Mouse (Mus musculus) neural tube, embryonic 11.5 days (tissue): ENCODE data around the gene Tnf. TPM values are rescaled to one million over a fixed set of nuclear protein-coding genes. Genes with fewer than 3 reads are reported as not detected.

Source experiments
- ATAC-seq: fragments of 200-750 bp; cut with Nextera tagmentation; 2 replicates; pipeline ENCODE4 v1.8.0; 2017; ENCODE audit warnings: moderate number of reproducible peaks, mild to moderate bottlenecking, moderate TSS enrichment, moderate library complexity; ENCODE audit not compliant: insufficient read depth, low FRiP score, low TSS enrichment
- DNase-seq: peaks from one replicate; pipeline ENCODE4 v3.0.0-alpha.2; 2015; ENCODE audit warnings: low spot score
- H3K27ac ChIP-seq: fragments of 300-500 bp; sonication (generic); 2 replicates; pipeline ENCODE4 v1.5.1; 2014; ENCODE audit warnings: low read depth, mild to moderate bottlenecking, low read length
- H3K27me3 ChIP-seq: fragments of 300-500 bp; sonication (generic); 2 replicates; pipeline ENCODE4 v1.6.1; 2014; ENCODE audit warnings: mild to moderate bottlenecking, low read length, mixed read lengths; ENCODE audit not compliant: control insufficient read depth, insufficient read depth
- H3K36me3 ChIP-seq: fragments of 300-500 bp; sonication (generic); 2 replicates; pipeline ENCODE4 v1.6.1; 2014; ENCODE audit warnings: mild to moderate bottlenecking, low read length, moderate library complexity, mixed read lengths; ENCODE audit not compliant: control insufficient read depth, insufficient read depth
- H3K4me1 ChIP-seq: fragments of 300-500 bp; sonication (generic); 2 replicates; pipeline ENCODE4 v1.6.1; 2014; ENCODE audit warnings: low read length, mixed read lengths; ENCODE audit not compliant: control insufficient read depth, insufficient read depth
- H3K4me2 ChIP-seq: fragments of 300-500 bp; sonication (generic); 2 replicates; pipeline ENCODE4 v1.6.1; 2014; ENCODE audit warnings: low read depth, mild to moderate bottlenecking, moderate library complexity
- H3K4me3 ChIP-seq: fragments of 300-500 bp; sonication (generic); 2 replicates; pipeline ENCODE4 v1.5.1; 2014; ENCODE audit warnings: low read depth, low read length
- H3K9ac ChIP-seq: fragments of 300-500 bp; sonication (generic); 2 replicates; pipeline ENCODE4 v1.6.1; 2014; ENCODE audit warnings: mild to moderate bottlenecking, low read length
- H3K9me3 ChIP-seq: fragments of 300-500 bp; sonication (generic); 2 replicates; pipeline ENCODE4 v1.6.1; 2016; ENCODE audit warnings: low read length; ENCODE audit not compliant: control insufficient read depth
- WGBS: fragments of 180-500 bp; shearing (Covaris S2); extraction: QIAGEN DNeasy Blood & Tissue Kit; methylation state at CpG from one replicate; pipeline ENCODE4 v1.1.7; 2014; 5-methylcytosine and 5-hydroxymethylcytosine counted together
- polyA plus RNA-seq: library from polyadenylated mRNA; unstranded; fragments of >200 nt; fragmentation: Nextera tagmentation; extraction: Ambion mirVana; gene quantifications from 2 replicates; pipeline ENCODE4 v1.2.1, GENCODE M21; 2014

The Tnf gene
- polyA plus RNA-seq, 1 experiment from 2014 or later = 0.16 TPM

DNA sequence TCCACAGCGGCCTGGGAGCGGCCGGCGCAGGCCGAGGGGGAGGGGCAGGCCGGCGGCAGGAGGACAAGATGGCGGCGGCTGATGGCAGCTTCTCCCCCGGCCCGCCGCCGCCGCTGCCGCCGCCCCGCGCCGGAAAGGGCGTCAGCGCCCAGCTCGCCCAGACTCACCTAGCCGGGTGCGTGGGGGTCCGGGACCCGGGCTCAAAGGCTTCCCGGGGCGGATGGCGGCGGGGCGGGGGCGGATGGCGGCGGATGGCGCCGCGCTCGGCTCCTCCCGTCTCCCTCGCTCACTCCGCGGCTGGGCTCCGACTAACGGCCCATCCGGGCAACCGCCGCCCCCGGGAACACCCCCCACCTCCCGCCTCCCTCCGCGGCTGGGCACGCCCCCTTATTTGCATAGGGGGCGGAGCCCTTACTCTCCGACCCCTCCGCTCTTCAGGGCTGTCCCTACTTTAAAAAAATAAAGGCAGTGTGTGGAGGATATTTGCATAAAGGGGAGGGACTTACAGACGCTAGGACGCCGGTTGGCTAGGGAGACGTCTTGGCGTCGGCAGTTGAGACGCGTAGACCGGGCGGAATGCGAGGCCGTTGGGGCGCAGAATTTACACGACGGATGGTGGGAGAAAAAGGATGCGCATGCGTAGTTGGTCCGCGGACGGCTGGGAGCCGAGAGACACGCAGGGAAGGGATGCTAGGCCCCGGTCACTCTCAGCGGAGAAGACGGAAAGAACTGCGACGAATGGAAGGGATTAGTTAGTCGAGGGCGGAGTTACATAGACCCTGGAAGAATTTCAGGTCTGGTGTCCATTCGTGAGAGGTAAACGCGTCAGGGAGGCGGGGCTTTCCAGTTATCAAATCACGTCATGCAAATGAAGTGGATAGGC lies 37.0 kb downstream of the Tnf start, which contains the start of gene Prrc2a:
Gene Prrc2a, minus strand, starts transcription at position 330 of the 883 bp plus-strand sequence.
- H3K9ac ChIP-seq = peak within 1 kb of the TSS; percentile 99
- no peaks in the 10 kb centered on the region for H3K27me3 ChIP-seq
- peak within 1 kb of the TSS; percentile 93 for H3K27ac ChIP-seq
- DNase-seq (peak; percentile 98), ATAC-seq (peak; percentile 94)
- under 1% methylated on average over 67 of the region's 89 CpGs for WGBS
- peak within 1 kb of the TSS; percentile 86 for H3K4me3 ChIP-seq
- H3K9me3 ChIP-seq = no peaks in the 10 kb centered on the region
- peaks cover 16% of the 10 kb centered on the region for H3K4me1 ChIP-seq
- peak within 1 kb of the TSS; percentile 79 for H3K4me2 ChIP-seq
- H3K36me3 ChIP-seq = peaks cover 19% of the 10 kb centered on the region

DNA sequence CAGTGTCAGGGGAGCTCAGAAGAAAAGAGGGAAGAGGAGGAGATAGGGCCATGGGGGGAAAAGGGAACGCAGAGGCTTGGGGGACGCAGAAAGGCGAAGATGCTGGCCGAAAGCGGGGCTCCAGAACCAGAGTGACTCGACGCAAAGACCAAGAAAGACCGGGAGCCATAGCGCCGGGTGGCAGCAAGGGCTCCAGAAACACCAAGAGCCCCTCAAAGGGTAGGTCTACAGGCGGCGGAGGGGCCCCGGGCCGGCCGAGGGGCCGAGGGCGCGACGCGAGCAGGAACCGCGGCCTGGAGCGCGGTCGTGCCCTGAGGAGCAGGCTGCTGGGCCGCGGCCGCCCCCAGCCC lies 37.6 kb downstream of the Tnf start:
- H3K4me2 ChIP-seq = peak overlapping the region; percentile 79
- H3K4me3 ChIP-seq = peak overlapping the region; percentile 86
- no peaks in the 10 kb centered on the region for H3K9me3 ChIP-seq
- peak overlapping the region; percentile 99 for H3K9ac ChIP-seq
- H3K36me3 ChIP-seq = peaks cover 25% of the 10 kb centered on the region
- H3K27ac ChIP-seq = peak overlapping the region; percentile 92
- DNase-seq = no peak
- 0% methylated on average over 15 of the region's 28 CpGs for WGBS
- no peaks in the 10 kb centered on the region for H3K27me3 ChIP-seq
- H3K4me1 ChIP-seq = peaks cover 16% of the 10 kb centered on the region
- no peak for ATAC-seq

DNA sequence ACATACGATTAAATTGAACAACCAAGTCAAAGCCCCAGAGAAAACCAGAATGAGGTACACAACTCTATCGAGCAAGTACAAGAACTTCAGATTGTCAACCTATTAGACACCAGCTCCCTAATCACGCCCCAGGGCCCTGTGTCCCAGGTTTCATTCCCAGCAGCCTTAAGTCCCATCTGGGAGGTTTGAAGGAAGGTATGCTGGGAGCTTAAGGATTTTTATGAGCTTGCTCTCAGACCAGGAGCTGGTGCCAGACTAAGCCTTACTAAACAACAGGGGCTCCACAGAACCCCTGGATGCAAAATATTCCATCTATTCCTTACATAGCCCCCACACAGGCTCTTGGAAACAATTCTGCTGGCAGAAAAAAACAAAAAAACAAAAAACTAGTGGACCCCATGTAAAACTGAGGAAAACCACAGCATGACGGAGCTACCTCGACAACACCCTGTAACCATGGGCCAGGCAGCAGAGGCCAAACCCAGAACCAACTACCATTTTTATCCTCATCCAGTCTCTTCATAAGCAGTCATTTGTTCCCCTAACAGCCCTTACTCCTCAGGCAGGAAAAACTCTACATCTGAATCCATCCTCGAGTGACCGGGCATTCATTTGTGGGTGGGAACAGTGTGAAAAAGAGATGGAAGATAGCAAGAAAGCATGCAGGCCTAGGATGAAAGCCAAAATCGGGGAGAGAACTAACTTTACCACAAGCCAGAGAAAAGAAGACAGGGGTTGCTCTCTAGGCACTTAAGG lies 38.3 kb downstream of the Tnf start:
- no peaks in the 10 kb centered on the region for H3K27me3 ChIP-seq
- H3K27ac ChIP-seq = peak overlapping the region; percentile 92; the same call in 1 of the 2 replicates
- H3K4me1 ChIP-seq = peaks cover 16% of the 10 kb centered on the region
- DNase-seq (no peak), ATAC-seq (no peak)
- peaks cover 32% of the 10 kb centered on the region for H3K36me3 ChIP-seq
- H3K4me3 ChIP-seq = peak overlapping the region; percentile 86
- H3K9ac ChIP-seq = peak overlapping the region; percentile 99
- WGBS = 21% methylated on average over 8 of the region's 8 CpGs
- no peaks in the 10 kb centered on the region for H3K9me3 ChIP-seq
- peak overlapping the region; percentile 79 for H3K4me2 ChIP-seq

DNA sequence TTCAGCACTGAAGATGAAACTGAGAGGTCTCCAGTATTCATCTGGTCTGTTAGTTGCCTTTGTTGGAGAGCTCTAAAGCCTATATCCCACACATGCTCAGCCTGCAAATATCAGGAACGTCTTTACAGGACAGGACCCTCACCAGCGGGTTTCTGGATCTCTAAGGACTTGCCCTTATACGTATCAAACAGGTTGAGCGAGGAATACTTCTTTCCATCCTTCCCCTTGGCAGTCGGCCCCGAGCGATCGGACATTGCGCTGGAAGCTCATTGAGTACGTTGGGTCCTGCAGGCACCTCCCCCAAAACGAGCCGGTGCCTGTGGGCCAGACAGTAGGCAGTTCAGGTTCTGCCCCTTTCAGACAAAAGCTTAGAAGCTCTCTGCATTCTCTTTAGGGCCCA lies 39.1 kb downstream of the Tnf start:
- Histone ChIP-seq H3K27ac (no peak overlapping the region), H3K9me3 (no peaks in the 10 kb centered on the region), H3K4me2 (peak overlapping the region; percentile 79), H3K4me3 (peak overlapping the region; percentile 86), H3K36me3 (peaks cover 39% of the 10 kb centered on the region), H3K4me1 (peaks cover 16% of the 10 kb centered on the region), H3K27me3 (no peaks in the 10 kb centered on the region), H3K9ac (peak overlapping the region; percentile 99)
- DNase-seq = no peak
- WGBS = 73% methylated on average over 12 of the region's 12 CpGs
- ATAC-seq = no peak

DNA sequence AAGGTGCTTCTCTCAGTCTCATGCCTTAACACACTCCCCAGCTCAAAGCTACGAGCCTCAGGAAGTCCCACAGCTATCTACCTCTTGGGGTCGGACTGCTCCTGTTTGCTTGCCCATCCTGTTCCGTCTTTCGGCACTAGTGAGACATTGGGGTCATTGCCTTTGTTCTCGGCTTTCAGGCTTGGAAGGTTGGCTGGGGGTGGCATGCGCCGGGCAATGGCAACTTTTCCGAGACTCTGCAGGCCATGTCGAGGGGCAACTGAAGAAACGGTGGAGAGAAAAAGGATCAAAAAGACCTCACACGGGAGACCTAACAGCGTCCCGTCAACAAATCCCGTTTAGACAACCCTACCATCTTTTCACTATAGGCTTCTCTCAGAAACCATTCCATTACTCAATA lies 39.7 kb downstream of the Tnf start:
- peaks cover 45% of the 10 kb centered on the region for H3K36me3 ChIP-seq
- WGBS = 84% methylated on average over 14 of the region's 14 CpGs

DNA sequence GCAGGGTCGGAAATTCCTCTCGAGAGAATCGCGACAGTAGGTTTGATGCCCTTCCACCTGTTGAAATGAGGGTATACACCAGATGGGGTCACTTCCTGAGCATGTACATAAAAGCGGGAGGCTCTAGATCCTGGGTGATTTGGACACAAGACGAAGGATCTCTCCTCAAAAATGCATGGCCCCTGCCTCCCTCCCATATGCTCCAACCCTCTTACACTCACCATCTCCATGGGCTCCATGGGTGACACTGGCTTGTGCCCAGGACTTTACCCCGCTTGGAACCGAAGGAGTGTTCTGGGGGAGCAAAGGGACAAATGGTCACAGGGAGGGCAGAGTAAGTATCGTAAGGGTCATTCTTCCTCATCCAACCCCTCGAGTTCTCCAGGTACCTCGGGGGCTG lies 40.4 kb downstream of the Tnf start:
- ATAC-seq (no peak), DNase-seq (no peak)
- WGBS = 86% methylated on average over 11 of the region's 11 CpGs
- Histone ChIP-seq H3K27ac (no peak overlapping the region), H3K9me3 (no peaks in the 10 kb centered on the region), H3K27me3 (no peaks in the 10 kb centered on the region), H3K4me1 (peaks cover 16% of the 10 kb centered on the region), H3K4me3 (no peak overlapping the region), H3K4me2 (no peak overlapping the region), H3K36me3 (peaks cover 52% of the 10 kb centered on the region), H3K9ac (no peak overlapping the region)

More for the DNA sequence above, 39.7 kb downstream of the Tnf start:
- Histone ChIP-seq H3K27me3 (no peaks in the 10 kb centered on the region), H3K9ac (peak overlapping the region; percentile 99; the same call in 1 of the 2 replicates), H3K4me2 (peak overlapping the region; percentile 79; the same call in 1 of the 2 replicates), H3K4me3 (no peak overlapping the region), H3K27ac (no peak overlapping the region), H3K9me3 (no peaks in the 10 kb centered on the region), H3K4me1 (peaks cover 16% of the 10 kb centered on the region)
- no peak for ATAC-seq
- no peak for DNase-seq

DNA sequence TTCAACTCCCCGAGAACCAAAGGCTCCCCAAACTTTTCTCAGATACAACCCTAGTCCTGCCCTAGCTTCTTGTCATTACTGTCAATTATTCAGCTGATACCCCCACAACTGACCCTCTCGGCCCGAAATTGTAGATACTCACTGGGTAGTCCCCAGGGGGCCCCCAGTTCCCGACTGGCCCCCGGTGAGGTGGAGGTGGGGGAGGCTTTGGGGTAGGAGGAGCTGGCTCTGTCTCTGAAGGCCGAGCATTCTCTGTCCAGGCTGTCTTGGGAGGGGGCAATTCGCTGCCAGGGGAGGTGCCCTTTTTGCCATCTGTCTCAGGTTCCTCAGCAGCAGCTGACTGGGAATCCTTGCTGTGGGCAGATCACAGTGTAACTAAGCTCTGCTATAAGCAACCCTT lies 42.2 kb downstream of the Tnf start:
- DNase-seq (no peak), ATAC-seq (no peak)
- WGBS = 93% methylated on average over 7 of the region's 7 CpGs
- no peak overlapping the region for H3K27ac ChIP-seq
- H3K36me3 ChIP-seq = peaks cover 70% of the 10 kb centered on the region
- H3K4me1 ChIP-seq = peaks cover 8% of the 10 kb centered on the region
- H3K4me3 ChIP-seq = no peak overlapping the region
- H3K9ac ChIP-seq = no peak overlapping the region
- H3K4me2 ChIP-seq = no peak overlapping the region
- H3K27me3 ChIP-seq = no peaks in the 10 kb centered on the region
- no peaks in the 10 kb centered on the region for H3K9me3 ChIP-seq

DNA sequence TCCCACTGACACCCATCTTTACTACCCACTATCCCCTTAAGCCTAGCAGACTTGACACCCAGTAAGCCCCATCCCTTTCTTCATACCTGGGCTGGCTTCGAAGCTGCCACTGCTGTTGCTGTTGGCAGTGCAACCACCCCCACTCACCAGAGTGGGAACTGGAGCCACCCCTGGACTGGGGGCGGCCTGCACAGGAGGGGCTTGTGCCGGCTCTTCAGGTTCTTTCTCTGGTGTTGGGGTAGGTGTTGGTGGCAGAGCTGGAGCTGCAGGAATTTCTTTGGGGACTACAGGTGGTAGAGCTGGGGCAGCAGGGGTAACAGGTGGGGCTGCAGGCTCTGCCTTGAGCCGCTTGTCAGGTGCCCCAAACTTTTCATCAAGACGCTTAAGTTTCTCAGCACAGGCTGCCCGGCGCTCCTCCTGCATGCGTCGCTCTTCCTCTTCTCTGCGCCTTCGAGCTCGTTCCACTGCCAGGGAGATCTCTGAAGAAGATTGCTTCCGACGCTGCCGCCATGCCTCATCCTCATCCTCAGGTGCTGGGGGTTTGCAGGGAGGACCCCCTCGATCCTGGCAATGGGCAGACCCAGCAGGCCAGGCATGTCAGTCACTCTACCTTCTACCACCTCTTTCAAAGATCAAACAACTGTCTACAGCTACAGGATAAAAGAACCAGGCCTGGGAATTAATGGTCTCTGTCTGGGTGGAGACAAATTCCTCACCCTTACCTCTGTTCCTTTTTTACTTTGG lies 42.8 kb downstream of the Tnf start:
- Histone ChIP-seq H3K4me3 (no peak overlapping the region), H3K9ac (no peak overlapping the region), H3K27ac (no peak overlapping the region), H3K36me3 (peaks cover 76% of the 10 kb centered on the region), H3K9me3 (no peaks in the 10 kb centered on the region), H3K4me1 (peaks cover 8% of the 10 kb centered on the region), H3K4me2 (no peak overlapping the region), H3K27me3 (no peaks in the 10 kb centered on the region)
- ATAC-seq (no peak), DNase-seq (no peak)
- 97% methylated on average over 16 of the region's 16 CpGs for WGBS
